Mouse (Mus musculus) gastrocnemius, adult 2 months (tissue): ENCODE measurements around the gene Ugt1a6a. TPM values are rescaled to one million over a fixed set of nuclear protein-coding genes. Genes with fewer than 3 reads are reported as not detected.
"Not testable (repeated sequence)": the region's sequence is repeated elsewhere in the genome, so short reads cannot be mapped to it uniquely, and the experiment has no call there.

Experiments
- DNase-seq: peaks from one replicate; pipeline ENCODE4 v3.0.0; 2022
- H3K27ac ChIP-seq: fragments of 200-600 bp; 2 replicates; pipeline ENCODE4 v1.8.1; 2022; ENCODE audit warnings: mild to moderate bottlenecking
- H3K4me3 ChIP-seq: fragments of 200-600 bp; 2 replicates; pipeline ENCODE4 v1.8.1; 2022; ENCODE audit warnings: mild to moderate bottlenecking, moderate library complexity
- CTCF ChIP-seq: fragments of 200-600 bp; IDR thresholded peaks from 2 replicates; pipeline ENCODE4 v1.8.1; 2022; ENCODE audit warnings: antibody characterized with exemption, mild to moderate bottlenecking, moderate library complexity
- intact Hi-C: fragments of 180-260 bp; cut with DNase I; formaldehyde crosslinking; loops from one replicate; pipeline ENCODE4 v1.15.1; 2025
- long read RNA-seq, 2 experiments: library from polyadenylated mRNA; stranded (forward); transcript quantifications; one replicate each; pipeline ENCODE4 v2.0.0; 2021
- total RNA-seq, 2 experiments: library from RNA; stranded (reverse); gene quantifications; 2 replicates each; pipeline ENCODE4 v1.2.3; 2021

The Ugt1a6a gene
- total RNA-seq, result under 1 TPM; 0.10 to 0.45 TPM
- long read RNA-seq, experiment 1, result 0 reads
- long read RNA-seq, experiment 2, partial matches to known transcripts, result 0 of 1 reads
- long read RNA-seq, experiment 2, other reads (novel, unspliced or antisense), result 0 of 1 reads

DNA sequence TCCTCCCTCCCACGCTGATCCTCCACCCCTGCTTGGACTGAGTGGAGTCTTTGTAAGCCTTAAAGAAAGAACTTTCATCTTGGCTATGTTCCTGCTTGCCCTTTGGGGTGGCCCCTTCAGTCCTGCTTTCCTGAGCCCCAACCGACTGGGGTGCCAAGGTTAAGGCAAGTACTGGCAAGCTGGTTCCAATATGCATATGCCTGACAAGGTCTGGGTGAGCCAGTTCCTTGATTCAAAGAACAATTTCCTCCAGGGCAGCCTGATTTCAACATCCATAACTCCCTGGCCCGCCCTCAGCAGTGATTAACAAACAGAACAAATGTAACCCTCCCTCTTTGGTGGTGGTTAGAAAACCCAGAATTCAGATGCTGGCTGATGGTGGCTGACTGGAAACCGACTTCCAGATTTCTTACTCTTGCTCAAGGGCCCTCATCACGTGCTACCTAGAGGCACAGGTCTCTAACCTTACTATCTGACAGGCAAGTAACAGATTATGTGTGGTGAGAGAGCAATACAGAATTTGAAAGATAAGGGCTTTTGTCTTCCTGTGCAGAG lies at the start of gene Ugt1a6a:
Ugt1a6a (plus strand) TSS at position 353 of the 555 bp plus-strand sequence.
- DNase-seq, result peak; percentile 18
- peak within 1 kb of the TSS; percentile 54 for H3K27ac ChIP-seq
- H3K4me3 ChIP-seq, intact Hi-C loops: not testable (repeated sequence)

DNA sequence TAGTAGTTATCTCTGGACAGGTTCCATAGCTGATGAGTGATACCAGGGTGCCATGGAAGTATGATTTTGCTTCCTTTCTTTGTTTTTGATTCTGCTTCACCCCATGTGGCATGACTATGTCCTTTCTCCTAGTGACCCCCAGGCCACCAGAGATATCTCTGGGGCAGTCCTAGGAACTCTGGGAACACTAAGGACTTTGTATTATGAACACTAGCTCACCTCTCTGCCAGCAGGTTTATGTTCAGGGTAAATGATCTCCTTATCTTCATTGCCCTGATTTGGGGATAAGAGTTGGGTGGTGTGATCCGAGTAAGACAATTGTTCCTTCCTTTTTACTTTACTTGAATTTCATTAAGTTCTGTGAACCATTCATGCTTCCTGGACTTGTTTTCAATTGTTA lies 48.5 kb upstream of the Ugt1a6a start:
- Histone ChIP-seq H3K4me3 (no peak overlapping the region), H3K27ac (no peak overlapping the region)
- intact Hi-C loops, result no loop called here
- DNase-seq, result no peak
- TF ChIP-seq CTCF, result no peak

DNA sequence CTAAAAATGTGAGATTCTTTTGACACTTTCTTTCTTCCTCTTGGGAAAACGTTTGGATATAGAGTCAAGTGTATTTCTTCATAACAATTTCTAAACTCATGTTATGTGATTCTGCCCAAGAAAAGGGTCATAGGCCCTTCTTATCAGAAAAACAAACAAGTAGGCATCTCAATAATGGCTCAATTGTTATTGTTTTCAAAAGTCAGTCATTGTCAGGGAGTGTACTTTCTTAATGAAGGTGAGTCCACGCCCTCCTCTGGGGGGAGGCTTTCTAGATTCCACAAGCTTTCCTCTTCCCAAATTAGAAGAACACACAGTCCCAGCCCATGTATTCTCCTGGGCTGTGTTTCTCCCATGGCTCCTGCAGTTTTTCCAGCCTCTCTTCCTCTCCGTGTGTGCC lies 47.1 kb upstream of the Ugt1a6a start, which contains the start of gene Ugt1a8:
Ugt1a8 (plus strand) TSS at position 301 of the 400 bp plus-strand sequence.
- TF ChIP-seq CTCF, result no peak
- no peak for DNase-seq
- intact Hi-C loops, result no loop called here
- H3K27ac ChIP-seq, result no peak within 1 kb of the TSS
- H3K4me3 ChIP-seq, result no peak within 1 kb of the TSS

DNA sequence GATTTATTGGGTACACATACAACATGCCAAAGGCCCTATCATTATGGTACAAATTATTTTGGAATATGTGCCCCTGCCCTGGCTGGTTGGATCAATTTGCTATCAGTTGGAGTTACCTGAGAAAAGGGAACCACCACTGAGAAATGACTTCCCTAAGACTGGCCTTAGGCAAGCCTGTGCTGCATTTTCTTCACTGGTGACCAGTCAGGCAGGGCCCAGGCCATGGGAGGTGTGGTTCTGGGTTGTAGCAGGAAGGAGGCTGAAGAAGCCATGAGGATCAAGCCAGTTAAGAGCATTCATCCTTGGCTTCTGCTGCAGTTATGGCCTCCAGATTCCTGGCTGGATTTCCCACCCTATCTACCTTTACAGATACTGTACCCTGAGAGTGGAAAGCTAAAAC lies 42.3 kb upstream of the Ugt1a6a start:
- Histone ChIP-seq H3K4me3 (no peak overlapping the region), H3K27ac (no peak overlapping the region)
- no peak for DNase-seq
- intact Hi-C loops, result no loop called here
- TF ChIP-seq CTCF, result no peak

DNA sequence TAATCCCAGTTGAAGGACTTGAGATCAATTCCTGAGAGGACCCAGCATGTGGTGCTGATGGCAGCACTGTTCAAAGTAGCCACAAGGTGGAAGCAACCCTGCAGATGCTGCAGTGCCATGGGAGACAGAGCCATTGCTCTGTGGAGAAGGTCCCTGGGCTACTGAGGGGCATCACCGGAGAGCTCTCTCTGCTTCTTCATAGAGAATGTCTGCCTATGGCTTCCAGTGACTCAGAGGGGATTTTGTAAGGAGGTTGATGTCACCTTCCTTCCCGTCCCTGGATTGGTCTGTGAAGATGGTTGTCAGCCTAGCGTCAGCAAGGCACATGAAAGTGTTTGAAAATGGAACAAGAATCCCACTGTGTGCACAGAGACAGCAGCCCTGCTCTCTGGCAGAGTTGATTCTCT lies 40.3 kb upstream of the Ugt1a6a start:
- H3K27ac ChIP-seq, DNase-seq, intact Hi-C loops, H3K4me3 ChIP-seq: not testable (repeated sequence)

DNA sequence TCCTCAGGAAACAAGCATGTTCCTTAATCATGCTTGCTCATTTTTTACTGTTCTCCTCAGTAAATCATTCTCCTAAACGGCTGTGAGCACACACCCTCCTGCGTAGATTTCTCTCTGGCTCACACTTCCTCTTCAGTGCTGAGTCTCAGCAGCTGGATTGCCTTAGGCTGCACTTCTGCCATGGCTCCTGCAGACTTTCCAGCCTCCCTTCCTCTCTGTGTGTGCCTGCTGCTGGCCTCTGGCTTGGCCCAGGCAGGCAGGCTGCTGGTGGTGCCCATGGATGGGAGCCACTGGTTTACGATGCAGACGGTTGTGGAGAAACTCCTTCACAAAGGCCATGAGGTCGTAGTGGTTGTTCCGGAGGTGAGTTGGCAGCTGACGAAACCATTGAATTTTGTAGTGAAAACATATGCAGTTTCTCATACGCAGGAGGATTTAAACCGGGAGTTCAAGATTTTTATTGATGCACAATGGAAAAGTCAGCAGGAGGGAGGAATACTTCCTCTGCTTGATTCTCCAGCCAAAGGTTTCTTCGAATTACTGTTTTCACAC lies 39.6 kb upstream of the Ugt1a6a start, which contains the start of gene Ugt1a7c:
Ugt1a7c (plus strand) TSS at position 122 of the 552 bp plus-strand sequence.
- intact Hi-C loops, result no loop called here
- DNase-seq, result peak; percentile 33
- Histone ChIP-seq H3K4me3 (peak within 1 kb of the TSS; percentile 42), H3K27ac (no peak within 1 kb of the TSS)
- no peak for TF ChIP-seq CTCF

DNA sequence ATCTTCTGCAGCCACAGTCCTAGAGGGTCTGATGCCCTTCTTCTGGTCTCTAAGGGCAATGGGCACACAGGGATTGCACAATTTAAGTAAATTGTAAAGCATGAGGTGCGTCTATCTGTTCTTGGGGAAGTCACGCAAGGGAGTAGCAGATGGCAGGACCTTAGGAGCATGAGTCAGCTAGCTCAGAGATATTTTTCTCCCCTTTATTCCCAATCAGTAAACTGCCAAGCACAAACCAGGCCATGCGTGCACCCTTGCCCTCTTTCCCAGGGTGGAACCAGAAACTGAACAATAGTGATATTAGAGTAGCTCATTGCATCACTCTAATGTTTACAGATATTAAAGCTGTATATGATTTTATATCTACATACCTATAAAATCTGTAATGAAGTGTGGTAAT lies 36.1 kb upstream of the Ugt1a6a start:
- intact Hi-C loops, H3K4me3 ChIP-seq, H3K27ac ChIP-seq, DNase-seq: not testable (repeated sequence)

DNA sequence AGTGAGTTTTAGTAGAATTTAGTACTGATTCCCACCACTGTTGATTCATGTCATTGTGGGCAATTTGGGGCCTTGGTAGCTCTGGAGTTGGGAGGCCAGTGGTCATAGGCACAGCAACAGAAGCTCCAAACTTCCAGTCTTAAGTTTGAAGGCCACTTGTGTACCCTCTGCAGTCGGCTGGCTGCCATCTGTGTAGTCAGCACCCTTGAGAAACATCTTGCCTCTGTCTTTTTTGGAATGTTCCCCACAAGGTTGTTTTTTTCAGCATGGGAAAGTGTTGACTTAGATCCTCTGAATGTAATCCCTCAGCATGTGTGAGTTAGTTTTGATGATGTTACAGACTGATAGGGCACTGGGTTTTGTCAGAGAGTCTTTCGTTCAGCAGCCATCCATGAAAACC lies 34.9 kb upstream of the Ugt1a6a start:
- intact Hi-C loops, H3K27ac ChIP-seq, DNase-seq, H3K4me3 ChIP-seq: not testable (repeated sequence)

DNA sequence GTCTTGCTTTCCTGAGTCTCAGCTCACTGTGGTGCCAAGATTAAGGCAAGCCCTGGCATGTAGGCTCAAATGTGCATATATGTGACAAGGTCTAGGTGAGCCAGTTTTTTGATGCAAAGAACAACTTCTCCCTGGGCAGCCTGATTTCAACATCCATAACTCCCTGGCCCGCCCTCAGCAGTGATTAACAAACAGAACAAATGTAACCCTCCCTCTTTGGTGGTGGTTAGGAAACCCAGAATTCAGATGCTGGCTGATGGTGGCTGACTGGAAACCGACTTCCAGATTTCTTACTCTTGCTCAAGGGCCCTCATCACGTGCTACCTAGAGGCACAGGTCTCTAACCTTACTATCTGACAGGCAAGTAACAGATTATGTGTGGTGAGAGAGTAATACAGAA lies 31.6 kb upstream of the Ugt1a6a start, which contains the start of gene Ugt1a6b:
Ugt1a6b (plus strand) TSS at position 234 of the 400 bp plus-strand sequence.
- H3K4me3 ChIP-seq, DNase-seq, H3K27ac ChIP-seq, intact Hi-C loops: not testable (repeated sequence)

DNA sequence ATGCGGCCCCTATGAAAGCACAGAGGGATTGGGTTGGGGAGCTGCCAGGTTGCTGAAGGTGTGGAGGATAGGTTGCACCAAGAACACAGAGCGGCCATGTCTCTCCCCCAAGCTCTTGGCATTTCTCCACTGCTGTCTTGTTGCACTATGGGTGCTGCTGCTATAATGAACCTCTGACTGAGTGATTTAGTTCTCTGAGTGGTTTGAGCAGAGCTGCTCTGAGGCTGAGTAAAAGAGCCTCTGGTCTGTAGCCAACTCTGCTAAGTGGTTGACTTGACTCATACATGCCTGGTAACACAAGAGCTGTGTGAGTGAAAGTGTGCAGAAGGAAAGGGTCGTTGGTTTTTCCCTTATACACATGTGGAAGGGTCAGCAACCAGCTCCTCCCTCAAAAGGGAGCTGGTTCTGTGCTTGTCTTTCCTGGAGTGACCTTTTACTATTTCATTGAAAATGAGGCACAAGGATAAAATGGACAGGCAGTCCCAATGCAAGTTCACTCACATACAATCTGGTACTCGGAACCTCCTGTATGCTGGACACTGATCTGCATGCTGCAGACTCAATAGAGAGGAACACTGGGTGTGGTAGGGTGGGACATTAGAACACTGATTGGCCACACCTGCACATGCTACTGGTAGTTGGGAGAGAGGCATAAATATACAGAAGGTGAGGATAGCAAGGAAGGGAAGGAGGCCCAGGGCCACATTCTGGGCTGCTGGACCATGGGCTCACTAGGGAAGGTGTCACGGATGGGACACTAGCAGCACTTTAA lies 30.7 kb upstream of the Ugt1a6a start:
- intact Hi-C loops, DNase-seq, H3K4me3 ChIP-seq, H3K27ac ChIP-seq: not testable (repeated sequence)

DNA sequence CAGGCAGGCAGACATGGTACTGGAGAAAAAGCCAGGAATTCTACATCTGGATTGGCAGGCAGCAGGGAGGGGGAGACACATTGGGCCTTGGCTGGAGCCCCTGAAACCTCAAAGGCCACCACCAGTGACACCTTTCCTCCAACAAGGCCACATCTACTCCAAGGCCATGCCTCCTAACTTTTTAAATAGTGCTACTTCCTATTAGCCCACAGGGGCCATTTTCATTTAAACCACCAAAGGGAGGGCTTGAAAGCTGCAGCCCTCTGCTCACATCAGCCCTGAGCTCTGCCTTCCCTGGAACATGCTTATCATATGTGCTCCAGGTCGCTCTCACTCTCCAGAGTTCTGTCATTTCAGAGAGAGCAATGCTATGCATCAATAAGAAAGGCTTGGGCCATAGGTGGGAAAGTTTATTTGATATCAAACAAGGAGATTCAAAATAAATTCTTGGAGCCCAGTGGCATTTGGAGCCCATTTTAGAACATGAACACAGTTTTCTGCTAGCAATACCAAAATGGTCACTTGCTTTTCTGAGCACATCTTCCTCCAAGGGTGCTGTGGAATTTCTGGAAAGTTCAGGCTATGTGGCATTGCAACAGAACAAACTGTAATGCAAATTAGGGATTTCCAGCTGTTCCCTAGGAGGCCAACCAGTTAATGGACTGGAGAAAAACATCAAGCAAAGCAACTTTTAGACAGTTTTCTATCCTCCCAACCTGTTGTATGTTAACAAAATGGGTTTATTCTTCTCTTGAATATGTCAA lies 29.8 kb upstream of the Ugt1a6a start:
- no peak overlapping the region for H3K4me3 ChIP-seq
- TF ChIP-seq CTCF, result no peak
- intact Hi-C loops, result no loop called here
- H3K27ac ChIP-seq, result no peak overlapping the region
- no peak for DNase-seq

DNA sequence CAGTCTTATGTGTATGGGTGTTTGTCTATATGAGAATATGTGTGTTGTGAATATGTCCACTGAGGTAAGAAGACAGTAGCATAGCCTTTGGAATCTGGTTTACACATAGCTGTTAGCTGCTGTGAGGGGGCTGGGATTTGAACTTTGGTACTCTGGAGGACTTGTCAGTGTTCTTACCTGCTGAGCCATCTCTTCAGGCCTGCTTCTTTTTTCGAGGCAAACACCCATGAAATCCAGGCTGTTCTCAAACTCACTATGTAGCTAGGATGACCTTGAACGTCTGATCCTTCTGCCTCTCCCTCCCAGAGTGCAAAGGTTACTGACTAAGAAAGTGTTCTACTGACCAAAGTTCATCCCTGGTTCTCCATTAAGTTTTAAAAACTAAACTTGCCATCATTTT lies 29.0 kb upstream of the Ugt1a6a start:
- H3K4me3 ChIP-seq, result no peak overlapping the region
- TF ChIP-seq CTCF, result no peak
- no peak for DNase-seq
- intact Hi-C loops, result no loop called here
- H3K27ac ChIP-seq, result no peak overlapping the region

DNA sequence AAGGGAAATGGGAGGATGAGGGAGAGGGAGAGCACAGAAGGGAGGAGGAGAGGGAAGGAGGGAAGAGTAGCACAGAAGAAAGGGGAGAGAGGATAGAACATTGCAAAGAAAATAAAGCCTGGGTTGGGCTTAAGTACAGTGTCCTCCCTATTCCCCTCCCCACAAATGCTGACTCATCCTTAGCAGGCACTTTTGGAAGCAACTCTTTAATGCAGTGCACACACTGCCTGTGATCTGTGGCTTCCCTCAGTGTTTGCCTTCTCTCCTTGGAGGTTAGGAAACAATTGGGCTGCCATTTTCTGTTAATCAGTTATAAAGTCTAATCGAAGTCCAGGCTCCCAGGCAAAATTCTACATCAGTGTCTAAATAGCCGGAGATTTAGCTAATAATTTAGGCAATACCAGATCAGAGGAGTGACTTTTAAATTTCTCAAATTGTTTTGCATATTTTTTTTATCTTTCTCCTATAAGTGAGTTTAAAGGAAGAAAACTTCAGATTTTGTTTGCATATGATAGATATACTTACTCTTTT lies 25.5 kb upstream of the Ugt1a6a start:
- DNase-seq, intact Hi-C loops, H3K27ac ChIP-seq, H3K4me3 ChIP-seq: not testable (repeated sequence)

DNA sequence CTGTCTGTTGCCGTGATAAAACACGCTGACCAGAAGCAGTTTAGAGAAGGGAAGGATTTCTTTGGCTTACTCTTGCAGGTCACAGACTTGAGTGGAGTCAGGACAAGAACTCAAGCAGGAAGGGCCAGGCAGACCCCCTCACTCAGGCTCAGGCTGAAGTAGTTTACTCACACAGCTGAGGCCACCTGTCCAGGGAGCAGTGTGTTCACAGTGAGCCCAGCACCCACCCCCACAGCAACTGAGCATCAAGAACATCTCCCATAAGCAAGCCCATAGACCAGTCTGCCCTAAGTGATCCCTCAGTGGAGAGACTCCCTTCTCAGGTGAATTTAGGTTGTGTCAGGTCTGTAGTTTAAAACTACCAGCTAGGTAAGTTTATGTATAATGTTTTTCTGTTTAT lies 25.0 kb upstream of the Ugt1a6a start:
- DNase-seq, intact Hi-C loops, H3K4me3 ChIP-seq, H3K27ac ChIP-seq: not testable (repeated sequence)

DNA sequence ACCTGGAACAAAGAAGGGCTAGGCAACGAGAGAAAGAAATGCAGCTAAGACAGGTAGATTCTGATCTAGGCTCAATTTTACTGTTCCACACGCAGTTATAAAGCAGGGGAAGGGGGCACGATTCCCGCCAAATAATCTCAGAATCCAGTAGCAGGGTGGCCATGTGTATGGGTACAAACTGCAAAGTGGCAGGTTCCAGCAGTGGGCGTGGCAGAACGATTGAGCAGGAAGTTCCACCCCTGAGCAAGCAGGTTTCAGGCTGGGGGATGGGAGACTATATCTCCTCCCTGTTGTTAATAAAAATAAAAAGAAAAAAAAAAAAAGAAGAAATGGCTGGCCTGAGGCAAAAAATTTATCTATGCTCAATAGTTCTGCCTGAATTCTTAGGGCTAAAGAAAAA lies 21.8 kb upstream of the Ugt1a6a start:
- intact Hi-C loops, H3K4me3 ChIP-seq, DNase-seq, H3K27ac ChIP-seq: not testable (repeated sequence)
